Mouse (Mus musculus) gastrocnemius, postnatal 36 days (tissue): ENCODE data around the gene Whrn. TPM values are rescaled to one million over a fixed set of nuclear protein-coding genes. Genes with fewer than 3 reads are reported as not detected.

Source experiments
- DNase-seq, 2 experiments: peaks; one replicate each; pipeline ENCODE4 v3.0.0; 2022
- intact Hi-C: fragments of 180-260 bp; cut with DNase I; formaldehyde crosslinking; loops from one replicate; pipeline ENCODE4 v1.15.1; 2025
- total RNA-seq, 2 experiments: library from RNA; stranded (reverse); gene quantifications; 2 replicates each; pipeline ENCODE4 v1.2.3; 2021

The Whrn gene
- total RNA-seq, 2 experiments from 2014 or later: 2.2 to 2.5 TPM

DNA sequence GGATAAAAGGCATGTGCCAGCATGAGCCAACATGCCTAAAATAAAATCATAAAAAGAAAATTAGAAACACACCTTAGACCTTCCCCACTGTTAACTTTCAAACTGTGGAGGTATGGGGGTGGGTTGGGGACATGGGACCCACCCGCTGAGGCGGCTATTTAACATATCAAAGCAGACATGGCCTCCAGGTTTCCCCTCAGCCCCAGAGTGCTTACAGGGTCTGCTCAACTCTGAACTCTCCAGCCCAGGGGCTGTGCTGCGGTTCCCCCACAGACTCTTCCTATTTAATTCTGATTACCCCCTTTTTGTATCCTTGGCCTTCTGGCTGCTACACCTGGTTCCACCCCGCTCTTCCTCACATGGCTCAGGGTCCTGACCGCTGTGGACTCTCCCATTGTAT, 39.2 kb downstream of the Whrn start:
- intact Hi-C loops: no loop called here
- no peak for DNase-seq

DNA sequence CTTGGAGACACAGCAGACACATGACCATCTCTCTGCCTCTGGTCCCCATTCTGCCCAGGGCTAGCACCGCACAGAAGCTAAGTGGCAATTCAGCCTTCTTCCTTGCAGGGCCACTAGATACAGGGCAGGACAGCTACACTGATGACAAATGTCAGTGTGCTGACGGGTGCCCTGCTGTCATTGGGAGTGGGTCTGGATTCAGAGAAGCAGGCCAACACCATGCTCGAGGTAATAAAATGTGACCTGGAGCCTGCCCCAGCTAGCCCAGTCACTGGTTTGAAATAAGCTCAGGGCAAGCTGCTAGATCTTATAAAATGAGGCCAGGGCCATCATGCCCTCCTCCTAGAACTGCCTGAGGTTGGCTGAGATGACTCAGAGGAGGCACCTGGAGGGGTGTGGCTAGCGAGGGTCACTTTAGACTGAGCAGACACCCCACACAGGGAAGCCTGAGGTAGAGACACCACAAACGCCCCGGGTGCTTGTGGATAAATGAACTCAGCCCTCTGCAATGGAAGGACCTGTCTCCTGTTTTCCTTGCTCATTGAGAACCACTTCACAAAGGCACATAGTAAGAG, 41.8 kb downstream of the Whrn start:
- no peak for DNase-seq
- intact Hi-C loops: no loop called here

DNA sequence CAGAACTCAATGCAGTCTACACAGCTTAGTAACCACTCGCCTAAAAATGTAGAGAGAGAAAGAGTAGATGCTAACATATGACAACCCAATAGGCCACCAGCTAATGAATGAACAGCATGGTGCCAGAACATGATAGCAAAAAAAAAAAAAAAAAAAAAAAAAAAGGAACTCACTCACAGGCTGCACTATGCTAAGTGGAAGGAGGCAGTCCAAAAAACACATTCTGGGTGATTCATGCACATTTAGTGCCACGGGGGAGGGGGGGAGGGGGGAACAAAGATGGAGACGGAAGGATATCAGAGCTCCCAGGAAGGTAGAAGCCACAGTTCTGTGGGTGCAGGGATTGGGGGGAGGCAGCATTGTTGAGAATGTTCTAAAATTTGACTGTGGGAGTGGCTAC, 43.2 kb downstream of the Whrn start:
- DNase-seq: no peak
- intact Hi-C loops: no loop called here

DNA sequence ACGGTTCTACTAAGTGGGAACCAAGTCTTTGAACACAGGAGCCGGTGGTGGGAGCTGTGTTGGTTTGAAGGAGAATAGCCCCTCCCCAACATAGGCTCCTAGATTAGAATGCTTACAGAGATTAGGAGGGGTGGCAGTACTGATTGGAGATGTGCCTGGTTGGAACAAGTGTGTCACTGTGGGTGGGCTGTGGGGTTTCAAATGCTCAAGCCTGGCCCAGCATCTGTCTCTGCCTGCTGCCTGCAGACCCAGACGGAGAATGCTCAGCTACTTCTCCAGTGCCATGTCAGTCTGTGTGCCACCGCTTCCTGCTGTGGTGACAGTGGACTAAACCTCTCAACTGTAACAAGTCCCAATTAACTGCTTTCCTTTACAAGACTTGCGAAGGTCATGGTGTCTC, 45.2 kb downstream of the Whrn start:
- intact Hi-C loops: no loop called here
- DNase-seq: no peak

DNA sequence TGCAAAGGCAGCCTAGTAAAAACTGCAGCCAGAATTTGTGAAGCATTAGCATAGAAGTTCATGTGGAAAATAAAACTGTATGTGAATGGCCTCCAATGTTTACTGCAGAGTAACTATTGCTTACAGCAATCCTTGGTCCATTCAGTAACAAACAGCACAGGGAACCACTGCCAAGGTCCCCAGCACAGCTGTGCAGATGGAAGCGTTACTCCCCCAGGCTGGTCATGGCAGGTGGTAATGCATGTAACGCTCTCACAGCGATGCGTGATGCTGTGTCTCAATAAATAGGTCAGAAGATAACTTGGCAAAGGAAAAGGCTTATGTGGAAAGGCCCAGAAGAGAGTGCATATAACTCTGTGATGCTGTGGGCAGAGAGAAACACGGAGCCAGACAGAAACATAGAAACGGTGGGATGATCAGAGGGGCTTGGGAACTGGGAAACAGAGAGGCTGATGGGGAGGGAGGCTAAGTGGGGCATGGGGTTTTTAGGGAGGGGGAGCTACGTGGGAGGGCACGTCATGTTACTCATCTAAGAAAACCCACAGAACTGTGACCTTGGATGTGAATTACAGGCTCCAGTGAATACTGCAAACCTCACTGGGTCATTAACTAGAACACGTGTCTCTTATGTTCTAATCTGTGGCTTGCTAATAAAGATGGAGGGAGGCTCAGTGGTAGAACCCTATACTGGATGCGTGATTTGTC, 51.3 kb downstream of the Whrn start:
- intact Hi-C loops: no loop called here
- no peak for DNase-seq

DNA sequence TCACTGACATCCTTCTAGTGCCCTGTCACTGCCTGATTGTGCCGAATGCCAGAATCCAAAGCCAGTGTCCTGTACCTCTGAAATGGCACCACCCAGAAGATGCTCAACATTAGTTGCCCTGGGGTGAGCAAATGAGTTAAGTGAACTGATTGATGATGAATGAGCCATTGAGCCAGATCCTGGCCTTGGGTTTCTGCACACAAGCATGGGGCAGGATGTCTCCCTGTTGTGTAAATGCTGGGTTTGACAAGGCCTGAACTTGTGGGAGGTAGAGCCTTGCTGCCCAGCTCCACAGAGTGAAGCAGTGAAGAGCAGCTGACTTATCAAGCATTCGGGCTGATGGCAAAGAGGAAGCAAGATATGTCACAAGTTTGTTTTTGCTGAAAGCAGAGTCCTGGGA, 52.7 kb downstream of the Whrn start:
- no peak for DNase-seq
- intact Hi-C loops: no loop called here

DNA sequence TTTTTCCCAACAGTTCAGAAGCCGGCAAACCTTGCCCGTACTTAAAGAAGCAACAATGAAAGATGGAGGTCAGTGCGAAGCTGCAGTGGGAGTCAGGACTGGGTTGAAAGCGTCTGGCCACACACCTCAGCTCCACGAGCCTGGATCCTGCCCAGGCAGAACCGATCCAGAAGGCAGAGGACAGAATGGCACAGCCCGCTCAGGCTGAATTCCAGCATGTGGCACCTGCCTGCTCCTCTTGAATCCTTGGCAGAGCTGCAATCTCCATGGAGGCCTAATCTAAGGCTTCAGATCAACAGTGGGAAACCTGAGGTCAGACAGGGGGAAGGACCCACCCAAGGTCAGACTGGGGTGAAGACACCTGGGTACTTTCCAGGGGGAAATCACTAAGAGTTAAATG, 54.2 kb downstream of the Whrn start:
- intact Hi-C loops: no loop called here
- DNase-seq: no peak

DNA sequence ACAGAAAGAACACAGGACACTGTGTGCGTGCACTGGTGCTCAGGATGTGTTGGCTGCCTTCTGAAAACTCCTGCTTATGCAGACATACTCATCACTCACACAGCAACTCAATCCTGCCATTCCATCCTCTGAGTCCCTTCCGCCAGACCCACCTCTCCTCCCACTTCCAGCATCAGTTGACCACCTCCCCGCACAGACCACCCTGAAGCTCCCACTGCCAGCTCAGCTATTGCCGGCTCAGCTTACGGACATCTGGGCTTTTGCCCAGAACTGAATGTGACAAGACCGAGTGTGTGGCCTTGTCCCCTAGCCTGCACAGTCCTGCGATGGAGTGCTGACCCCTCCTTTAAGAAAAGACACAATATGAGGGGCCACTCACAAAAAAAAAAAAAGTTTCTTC, 55.5 kb downstream of the Whrn start:
- intact Hi-C loops: no loop called here
- DNase-seq: no peak

DNA sequence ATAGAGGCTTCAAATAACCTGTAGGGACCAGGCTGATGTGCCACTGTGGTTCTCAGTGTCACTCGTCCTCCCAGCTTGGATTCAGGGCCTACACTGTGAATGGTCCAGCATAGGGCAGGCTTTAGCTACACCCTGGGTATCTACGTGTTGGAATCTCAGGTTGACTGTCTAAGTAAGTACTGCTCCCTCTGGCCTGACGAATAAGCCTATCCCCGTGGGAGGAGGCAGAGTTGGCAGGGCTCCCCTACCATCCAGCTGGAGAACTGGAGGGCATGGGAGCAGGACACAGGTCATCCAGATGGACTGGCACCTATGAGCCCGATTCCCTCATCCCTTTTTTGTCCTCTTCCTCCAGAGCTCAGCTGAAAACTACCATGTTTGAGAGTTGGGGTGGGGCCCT, 57.8 kb downstream of the Whrn start:
- intact Hi-C loops: no loop called here
- no peak for DNase-seq

DNA sequence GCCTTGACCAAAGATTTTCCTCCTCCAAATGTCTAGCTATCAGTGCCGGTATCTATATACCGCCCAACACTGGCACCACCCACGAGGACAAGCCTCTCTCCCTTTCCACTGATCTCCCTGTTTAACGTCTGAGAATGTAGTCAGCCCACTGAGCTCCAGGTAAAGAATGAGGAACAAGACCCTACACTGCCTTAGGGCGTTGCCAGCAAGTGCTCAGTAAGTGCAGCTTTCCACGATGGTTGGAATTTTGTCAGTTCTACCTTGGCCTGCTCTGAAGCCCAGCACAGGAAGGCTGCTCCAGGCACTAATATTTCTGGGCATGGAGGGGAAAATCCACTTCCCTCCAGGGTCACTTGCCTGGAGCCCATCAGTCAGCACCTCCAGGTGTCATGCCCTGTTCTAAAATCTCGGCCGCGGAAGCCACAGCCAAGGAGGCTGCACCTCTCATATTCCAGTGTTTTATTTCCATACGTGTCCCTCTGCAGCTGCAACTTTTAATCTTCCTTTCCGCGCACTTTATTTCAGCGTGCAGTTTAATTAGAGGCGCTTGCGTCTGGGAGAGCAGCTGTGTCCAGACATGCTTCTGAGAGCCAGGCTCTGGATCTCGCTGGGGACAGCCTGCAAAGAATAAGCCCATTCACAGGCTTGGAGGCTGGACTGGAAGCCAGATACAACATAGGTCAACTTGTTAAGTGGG, 58.5 kb downstream of the Whrn start:
- DNase-seq: no peak
- intact Hi-C loops: no loop called here

DNA sequence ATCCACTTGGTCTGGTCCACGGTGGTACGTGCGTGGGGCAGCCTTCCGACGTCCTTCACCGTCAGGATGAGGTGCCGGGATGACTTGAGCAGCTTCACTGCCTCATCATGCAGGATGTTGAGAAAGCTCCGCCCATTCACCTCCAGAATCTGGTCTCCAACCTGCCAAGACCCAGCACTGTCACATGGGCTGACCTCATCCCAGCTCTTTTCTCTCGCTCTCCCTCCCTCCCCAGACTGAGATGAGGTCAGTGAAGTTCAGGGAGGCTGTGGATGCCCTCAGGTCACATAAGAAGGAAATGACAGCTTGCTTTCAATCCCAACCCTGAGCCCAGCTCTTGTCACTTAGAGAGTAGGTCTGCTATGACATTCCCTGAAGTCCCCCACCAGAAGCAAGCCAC, 60.4 kb downstream of the Whrn start:
- no peak for DNase-seq
- intact Hi-C loops: no loop called here

DNA sequence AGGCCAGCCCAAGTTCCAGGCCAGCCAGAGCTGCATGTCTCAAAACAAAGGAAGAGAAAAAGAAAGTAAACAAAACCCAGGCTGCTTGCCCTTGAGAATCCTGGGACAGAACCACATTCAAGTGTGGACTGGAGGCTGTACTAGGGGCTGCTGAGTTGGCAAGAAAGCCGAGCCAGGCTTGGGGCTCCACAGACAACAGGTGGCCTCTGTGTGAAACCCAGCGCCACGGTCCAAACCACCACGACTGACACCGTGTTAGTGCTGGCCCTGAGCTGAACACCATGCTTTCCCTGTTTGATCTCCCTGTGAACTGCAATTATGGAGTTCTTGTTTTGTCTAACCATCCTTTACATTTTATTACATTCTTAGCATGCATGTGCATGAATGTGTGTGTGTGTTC, 64.7 kb downstream of the Whrn start:
- no peak for DNase-seq
- intact Hi-C loops: no loop called here

DNA sequence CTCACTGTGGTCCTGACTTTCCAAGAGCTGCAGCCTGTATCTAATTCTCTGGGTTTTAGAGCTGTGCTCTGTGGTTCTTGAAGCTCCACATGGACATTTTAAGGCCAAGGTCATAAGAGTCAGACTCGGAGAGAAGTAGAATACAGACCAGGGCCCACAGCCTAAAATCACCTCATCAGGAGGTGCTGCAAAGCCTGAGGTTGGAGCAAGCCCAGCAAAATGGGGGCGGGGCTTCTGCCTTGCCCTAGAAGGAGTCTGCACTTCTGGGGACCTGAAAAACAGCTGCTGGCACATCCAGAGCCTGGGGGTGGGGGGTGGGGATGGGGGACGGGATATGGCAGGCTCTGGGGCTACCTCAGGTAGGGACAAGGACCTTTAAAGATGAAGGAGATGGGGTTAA, 65.4 kb downstream of the Whrn start:
- no peak for DNase-seq
- intact Hi-C loops: no loop called here

DNA sequence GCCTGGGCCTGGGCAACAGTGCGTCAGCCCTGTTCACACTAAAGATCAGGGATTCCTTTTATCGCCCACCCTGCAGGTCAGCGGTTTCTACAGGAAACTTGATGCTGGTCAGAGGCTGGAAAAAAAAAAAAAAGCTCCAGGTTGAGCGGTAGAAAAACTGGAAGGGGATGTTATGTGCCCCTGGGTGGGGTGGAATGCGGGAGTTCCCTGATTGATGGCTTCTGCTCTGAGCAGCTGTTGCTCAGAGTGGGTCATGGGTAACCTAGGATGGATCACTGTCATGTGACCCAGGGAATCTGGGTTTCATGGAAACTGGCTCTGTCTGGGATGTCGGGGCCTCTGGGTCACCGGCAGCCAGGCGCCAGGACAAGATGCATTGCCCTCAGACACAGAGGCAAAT, 69.5 kb downstream of the Whrn start:
- no peak for DNase-seq
- intact Hi-C loops: no loop called here

DNA sequence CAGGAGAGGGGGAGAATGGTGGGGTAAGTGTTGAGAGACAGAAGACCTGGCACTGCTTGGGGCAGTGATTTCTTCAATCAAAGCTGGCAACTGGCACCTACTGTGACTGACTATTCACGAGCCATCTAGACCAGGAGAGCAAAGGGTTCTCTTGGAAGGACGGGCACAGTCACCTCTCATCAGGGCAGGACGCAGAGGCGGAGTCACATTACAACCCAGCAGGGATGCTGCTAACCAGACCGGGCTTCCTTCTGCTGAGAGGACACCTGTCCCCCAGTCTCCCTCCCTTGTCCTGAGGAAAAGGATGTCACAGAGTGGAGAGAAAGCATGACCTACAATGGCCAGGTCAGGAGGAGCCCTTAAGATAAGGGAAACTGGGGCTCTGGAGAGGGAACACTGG, 72.0 kb downstream of the Whrn start:
- DNase-seq: no peak
- intact Hi-C loops: no loop called here

DNA sequence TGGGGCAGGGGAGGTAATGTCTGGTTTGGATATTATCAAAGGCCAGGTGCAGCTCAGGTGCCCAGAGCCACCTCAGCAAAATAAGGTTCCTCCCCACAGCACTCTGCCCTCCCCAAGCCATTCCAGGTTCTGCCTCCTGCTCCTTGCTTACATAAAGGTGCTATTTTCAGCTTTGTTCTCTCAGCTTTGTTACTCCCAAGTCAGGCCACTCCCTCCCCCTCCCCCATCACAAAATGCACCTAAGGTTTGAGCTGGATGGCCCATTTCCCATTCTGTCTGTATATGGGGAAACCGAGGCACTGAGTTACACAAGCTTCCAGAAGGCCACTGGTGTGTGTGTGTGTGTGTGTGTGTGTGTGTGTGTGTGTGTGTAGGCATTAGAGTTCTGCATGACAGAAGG, 72.6 kb downstream of the Whrn start:
- DNase-seq: no peak
- intact Hi-C loops: no loop called here

DNA sequence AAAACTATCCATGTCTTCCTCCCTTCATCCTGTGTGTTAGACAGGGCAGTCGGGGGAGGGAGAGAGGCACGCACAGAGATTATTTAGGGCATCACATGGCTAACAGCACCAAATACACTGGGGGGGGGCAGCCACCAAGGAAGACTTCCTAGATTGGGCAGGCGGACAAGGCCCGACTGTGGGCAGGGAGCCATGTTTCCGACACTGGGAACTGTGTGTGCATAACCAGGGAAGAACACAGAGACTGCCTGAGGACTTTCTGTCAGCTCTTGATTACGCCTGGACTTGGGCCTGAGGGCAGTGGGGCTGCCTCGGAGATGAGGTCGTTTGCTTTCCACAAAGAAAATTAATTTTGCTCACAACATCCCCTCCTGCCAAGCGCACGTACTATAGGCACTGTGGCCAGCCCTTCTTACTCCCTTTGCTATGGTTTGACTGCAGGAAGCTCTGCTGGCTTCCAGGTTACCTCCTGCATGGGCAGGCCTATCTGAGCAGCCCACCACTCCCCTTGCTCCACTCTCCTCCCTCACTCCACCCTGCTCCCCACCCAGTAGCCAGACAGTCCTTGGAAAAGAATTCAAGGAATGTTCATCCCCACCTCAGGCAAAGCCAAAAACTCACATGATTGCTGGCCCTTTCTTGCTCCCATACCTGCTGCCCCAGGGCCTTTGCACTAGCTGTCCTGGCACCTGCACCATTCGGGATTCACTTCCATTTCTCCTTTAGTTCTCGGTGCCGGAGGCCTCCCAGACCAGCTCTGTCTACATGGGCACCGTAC, 75.5 kb downstream of the Whrn start:
- no peak for DNase-seq
- intact Hi-C loops: no loop called here

DNA sequence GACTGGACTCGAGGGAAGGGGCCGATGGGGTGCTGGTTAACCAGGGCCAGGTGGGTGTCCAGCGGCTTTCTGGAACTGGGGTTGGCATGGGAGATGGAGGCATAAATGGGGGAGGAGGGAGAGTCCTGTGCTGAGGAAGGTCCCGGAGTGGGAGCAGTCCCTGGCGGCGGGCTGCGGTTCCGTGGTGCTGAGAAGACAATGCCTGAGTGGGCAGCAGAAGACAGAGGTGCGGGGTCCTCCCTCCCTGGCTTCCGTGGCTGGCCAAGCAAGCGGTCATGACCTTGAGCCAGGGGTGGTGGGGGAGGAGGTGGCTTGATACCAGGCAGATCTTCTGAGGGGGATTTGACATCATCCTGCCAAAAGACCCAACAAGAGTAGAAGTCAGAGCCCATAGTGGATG, 77.5 kb downstream of the Whrn start:
- no peak for DNase-seq
- intact Hi-C loops: loop anchor here (5.0 to 10.0 kb wide), 6 partner anchors 59 to 627 kb away; partner anchors contain the start of genes Tmem268 and Tnc

DNA sequence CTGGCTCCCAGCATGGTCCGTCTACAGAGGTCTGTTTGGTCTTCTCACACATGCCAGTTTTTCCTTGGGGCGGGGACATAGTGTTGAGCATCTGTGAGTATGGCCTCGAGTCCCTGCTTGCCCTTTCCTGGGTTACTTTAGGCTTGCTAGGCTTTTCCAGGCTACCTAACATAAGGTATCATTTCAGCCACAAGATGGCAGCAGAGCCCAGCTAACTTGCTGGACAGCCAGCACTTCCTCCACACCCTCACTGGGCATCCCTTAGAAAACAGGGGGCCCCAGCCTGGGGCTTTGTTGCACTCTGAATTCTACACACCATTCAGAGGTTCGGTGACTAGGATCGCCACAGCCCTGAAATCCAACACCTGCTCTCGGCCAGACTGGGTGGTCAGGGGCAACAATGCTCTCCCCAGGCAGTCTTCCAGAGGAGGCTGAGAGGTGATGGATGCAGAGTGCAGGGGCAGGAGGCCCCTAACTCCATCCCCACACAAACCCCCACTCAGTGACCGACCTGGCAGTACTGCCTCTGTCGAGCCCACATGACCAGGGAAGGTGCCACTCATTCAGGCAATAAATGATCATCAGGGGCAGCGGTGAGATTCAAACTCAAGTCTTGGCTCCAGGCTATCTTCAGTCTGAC, 78.4 kb downstream of the Whrn start:
- DNase-seq: peak in 1 of 2 experiments; percentile 71
- intact Hi-C loops: loop anchor here (2.0 to 10.0 kb wide), 7 partner anchors 60 to 627 kb away; partner anchors contain the start of genes Tmem268 and Tnc

DNA sequence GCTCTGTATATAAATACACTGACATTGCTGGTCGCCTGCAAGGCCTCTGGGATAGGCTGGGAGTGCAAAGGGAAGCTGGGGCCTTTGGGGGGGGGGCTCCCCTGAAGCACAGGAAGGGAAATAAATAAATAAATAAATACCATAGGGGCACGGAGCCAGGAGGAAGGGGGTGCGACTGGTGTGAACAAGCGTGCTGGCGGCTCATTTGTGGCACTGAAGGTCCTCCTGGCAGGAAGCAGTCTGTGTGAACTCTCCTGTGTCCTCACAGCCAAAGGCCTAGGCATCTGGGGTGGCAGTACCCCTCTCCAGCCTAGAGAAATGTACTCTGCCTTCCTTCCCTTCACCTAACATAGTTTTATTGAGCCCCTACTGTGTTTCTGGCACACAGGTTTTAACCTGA, 80.8 kb downstream of the Whrn start:
- no peak for DNase-seq
- intact Hi-C loops: loop anchor here (5.0 to 10.0 kb wide), 6 partner anchors 62 to 630 kb away; partner anchors contain the start of genes Tmem268 and Tnc

DNA sequence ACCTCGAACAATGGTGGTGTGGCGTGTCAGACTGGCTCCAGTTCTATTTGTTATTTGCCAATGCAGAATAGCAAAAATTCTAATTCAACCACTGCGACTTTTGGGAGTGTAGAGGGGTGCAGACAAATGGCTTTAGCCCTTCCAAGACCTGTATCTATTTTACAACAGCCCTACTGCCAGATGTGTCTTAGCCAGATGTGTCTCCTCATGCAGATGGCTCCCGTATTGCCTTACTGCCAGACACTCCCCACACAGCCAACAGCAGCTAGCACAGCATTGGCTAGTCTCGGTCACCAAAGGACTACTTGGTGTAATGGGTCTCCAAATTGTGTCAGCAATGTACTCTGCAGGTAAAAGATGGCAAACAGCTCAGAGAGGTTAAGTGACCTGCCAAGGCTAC, 84.6 kb downstream of the Whrn start:
- intact Hi-C loops: loop anchor here (10.0 kb wide), 2 partner anchors 274 to 634 kb away; partner anchors contain the start of gene Tnc

More for the DNA sequence above, 84.6 kb downstream of the Whrn start:
- no peak for DNase-seq
